Mouse (Mus musculus) neural tube, embryonic 10.5 days (tissue): ENCODE data around the gene Dnajc12.
"Not testable (repeated sequence)": the region's sequence is repeated elsewhere in the genome, so short reads cannot be mapped to it uniquely, and the experiment has no call there.

ENCODE experiments used
- DNase-seq: peaks from one replicate; pipeline ENCODE4 v3.0.0-alpha.2; 2017; ENCODE audit warnings: low spot score; ENCODE audit errors: extremely low spot score

Gene Dnajc12

DNA sequence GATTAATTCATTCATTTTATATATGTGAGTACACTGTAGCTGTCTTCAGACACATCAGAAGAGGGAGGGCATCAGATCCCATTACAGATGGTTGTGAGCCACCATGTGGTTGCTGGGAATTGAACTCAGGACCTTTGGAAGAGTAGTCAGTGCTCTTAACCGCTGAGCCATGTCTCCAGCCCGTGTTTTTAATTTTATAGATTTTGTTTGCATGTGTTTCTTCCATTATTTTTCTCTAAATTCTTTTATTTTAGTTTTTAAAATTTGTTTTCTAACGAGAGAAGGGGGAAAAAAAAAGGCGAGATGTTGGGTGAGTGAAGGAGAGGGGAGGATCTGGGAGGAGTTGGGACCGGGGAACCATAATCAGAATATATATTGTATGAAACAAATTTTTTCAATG, 3.7 kb downstream of the Dnajc12 start:
- DNase-seq = not testable (repeated sequence)

GRCm38 (mm10) chr10:63386444-63386843, 4.2 kb downstream of the Dnajc12 start:
- DNase-seq = peak; percentile 62

GRCm38 (mm10) chr10:63386991-63387390, 4.7 kb downstream of the Dnajc12 start:
- DNase-seq = no peak

DNA sequence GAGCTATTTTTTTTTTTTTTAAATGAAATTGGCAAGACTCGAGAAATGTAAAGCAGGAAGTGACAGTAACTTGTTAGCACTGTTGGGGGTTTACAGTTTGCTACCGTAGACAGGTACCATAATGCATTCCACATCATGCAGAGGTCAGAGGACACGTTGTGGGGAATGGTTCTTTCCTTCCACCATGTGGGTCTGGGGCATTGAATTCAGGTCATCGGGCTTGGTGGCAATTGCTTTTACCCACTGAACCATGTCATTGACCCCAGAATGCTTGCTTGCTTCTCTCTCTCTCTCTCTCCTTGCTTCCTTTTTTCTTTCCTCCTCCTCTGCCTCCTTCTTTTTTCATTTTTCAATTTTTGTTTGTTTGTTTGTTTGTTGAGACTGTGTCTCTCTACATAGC, 6.7 kb downstream of the Dnajc12 start:
- DNase-seq = no peak

DNA sequence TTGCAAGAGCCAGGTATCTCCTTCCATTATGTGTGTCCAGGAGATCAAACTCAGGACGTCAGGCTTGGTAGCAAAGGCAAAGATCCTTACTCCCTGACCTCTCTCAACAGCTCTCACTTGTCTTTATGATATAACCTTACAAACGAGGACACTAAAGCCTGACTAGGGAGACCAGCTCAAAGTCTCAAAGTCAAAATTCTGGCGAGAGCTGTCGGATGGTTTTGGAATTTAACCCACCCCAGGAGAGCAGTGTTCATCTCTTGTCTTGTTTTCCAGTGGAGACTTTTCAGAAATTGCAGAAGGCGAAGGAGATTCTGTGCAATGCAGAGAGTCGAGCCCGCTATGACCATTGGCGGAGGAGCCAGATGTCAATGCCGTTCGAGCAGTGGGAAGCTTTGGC, 14.7 kb downstream of the Dnajc12 start:
- no peak for DNase-seq

DNA sequence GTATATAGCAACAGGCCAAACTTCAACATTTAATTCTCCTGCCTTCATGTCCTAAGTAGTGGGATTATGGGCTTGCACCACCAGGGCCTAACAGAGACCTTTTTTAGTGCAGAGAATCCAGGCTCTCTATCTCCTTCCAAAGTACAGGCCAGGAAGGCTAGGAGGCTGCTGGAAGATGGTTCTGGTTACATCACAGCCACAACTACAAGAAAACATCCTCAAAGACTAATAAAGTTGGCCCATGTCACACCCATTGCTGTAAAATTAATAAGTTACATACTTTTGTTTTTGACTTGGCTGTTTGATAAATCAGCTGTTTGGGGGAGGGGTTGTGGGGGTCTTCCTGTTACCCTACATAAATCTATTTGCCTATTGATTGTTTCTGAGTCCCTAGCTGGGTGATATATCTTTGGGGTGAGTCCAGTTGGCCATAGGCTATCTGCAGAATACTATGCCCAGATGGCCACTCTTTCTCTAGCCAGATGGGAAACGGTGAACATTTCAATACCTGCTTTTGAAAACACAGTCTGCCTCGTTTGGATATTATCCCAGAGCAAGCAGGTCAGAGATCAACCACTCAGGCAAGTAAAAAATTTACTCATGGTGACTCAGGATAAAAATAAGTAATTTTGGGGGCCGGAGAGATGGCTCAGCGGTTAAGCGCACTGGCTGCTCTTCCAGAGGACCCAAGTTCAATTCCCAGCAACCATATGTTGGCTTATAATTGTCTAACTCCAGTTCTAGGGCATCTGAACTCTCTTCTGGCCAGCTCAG, 20.7 kb downstream of the Dnajc12 start:
- DNase-seq = no peak

GRCm38 (mm10) chr10:63403636-63404035, 21.4 kb downstream of the Dnajc12 start:
- no peak for DNase-seq

DNA sequence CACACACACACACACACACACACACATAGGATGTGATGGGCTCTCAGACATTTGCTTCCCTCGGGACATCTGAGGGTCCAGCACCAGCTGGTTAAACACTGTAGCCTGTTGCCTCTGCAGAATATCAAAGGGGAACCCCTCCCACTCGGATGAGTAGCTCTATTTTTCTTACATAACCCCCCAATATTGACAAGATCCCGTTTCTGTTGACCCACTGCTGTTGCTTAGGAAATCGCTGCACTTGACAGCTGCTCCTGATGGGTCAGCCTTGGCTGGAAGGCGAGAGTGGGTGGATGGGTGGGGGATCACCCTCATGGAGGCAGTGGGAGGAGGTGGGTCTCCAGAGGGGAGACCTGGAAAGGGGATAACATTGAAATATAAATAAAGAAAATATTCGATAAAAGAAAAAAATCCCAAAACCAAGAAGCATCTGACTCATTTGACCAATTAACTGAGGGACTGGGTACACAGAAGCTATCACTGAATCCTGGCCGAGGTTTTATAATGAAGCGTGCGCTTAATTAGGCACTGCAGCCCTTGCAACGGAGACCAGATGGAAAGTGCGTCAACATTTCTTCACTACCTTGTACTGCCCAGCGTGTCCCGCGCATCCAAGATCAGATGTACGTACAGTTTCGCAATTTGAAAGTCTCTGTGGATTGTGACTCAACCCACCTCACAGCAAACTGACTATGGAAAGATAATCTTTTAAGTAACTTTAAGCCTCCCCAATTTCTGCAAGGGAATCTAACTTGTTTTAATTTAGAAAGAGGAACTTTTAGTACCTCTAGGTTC, 28.1 kb downstream of the Dnajc12 start:
- no peak for DNase-seq

- not testable (repeated sequence) for DNase-seq
These were observed 29.4 kb downstream of the Dnajc12 start for GRCm38 (mm10) chr10:63411674-63412073.

- no peak for DNase-seq
These were observed 30.5 kb downstream of the Dnajc12 start for GRCm38 (mm10) chr10:63412756-63413155.

GRCm38 (mm10) chr10:63415287-63415686, 33.0 kb downstream of the Dnajc12 start:
- DNase-seq = no peak

DNA sequence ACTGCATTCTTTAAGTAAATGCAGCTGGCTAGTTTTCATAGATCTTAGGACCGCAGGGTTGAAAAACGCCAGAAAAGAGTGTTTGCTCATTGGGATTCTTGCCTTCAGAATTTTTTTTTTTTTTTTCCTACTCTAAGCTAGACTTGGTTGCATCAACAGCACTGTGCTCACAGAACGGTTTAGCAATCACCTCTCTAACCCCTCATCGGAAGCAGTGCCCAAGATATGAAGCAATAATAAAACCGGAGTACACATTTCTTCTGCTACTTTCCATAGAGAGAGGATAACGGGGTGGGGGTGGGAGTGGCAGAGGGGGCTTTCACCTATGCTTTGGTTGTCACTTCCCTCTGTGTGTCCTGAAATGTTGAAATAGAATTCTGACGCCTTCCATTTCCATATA, 33.6 kb downstream of the Dnajc12 start:
- no peak for DNase-seq

GRCm38 (mm10) chr10:63417061-63417460, 34.8 kb downstream of the Dnajc12 start:
- DNase-seq = no peak

GRCm38 (mm10) chr10:63421739-63422735, 39.8 kb downstream of the Dnajc12 start, which contains the start of gene Gm7075:
Gene Gm7075, minus strand, starts transcription at chr10:63421789.
- peak; percentile 40 for DNase-seq

DNA sequence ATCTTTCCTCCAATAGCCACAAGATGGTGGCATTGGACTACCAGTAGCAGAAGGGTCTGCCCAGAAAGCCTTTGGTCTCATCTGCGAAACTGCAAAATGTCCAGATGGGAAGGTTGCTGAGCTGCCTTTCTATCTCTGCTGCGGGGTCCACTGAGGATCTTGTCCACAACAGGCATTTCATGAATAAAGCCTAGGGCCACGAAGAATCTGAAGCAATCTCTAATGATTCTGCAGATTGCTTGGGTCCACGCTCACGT, 40.4 kb downstream of the Dnajc12 start:
- DNase-seq = no peak

DNA sequence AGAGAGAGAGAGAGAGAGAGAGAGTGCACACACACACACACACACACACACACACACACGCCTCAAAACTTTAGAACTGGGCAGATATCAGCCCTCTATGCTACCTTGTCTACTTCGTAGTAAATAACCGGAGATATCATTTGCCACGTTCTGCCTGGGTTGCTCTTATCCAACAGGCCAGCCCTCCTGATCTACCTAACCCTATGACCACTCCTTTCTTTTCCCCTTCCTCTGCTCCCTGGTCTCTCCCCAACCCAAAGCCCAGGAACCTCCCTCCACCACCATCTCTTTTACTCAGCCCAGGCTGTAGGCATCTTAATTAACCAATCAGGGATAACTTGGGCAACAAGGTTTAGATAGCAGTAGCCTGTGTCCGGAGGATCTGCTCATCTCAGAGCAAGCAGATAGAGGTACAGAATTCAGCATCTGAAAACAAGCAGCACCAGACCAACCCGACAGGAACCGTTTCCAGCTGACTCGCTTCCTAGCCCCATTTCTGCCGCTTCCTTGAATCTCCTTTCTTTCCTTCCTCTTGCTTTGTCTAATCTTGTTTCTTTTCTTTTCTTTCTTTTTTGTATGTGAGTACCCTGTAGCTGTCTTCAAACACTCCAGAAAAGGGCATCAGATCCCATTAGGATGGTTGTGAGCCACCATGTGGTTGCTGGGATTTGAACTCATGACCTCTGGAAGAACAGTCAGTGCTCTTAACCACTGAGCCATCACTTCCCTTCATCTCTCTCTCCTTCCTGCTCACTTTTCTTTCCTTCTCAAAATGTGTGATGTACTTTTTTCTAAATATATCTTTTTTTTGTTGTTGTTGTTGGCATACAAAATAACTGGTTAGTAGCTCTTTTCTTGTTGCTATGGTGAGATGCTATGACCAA, 41.6 kb downstream of the Dnajc12 start:
- DNase-seq = no peak

- DNase-seq = no peak
These were observed 42.2 kb downstream of the Dnajc12 start for GRCm38 (mm10) chr10:63424475-63424814.

DNA sequence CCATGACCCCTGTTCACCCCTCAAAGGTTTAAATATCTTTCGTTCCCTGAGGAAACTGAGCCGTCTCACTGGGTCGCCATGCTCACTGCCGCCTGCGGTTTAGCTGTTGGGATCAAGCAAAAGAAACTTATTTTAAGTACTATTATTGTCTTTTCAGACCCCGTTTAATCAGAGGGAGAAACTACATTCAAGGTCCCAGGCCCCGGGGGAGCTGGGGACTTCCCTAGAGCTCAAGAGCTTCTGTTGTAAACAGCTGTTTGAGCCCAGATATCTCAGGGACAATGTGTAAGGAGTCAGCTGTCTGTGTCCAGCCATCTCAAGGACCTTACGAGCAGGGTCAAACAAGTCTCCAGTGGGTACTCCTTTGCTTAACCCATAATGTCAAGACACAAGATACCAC, 44.9 kb downstream of the Dnajc12 start:
- DNase-seq = no peak

DNA sequence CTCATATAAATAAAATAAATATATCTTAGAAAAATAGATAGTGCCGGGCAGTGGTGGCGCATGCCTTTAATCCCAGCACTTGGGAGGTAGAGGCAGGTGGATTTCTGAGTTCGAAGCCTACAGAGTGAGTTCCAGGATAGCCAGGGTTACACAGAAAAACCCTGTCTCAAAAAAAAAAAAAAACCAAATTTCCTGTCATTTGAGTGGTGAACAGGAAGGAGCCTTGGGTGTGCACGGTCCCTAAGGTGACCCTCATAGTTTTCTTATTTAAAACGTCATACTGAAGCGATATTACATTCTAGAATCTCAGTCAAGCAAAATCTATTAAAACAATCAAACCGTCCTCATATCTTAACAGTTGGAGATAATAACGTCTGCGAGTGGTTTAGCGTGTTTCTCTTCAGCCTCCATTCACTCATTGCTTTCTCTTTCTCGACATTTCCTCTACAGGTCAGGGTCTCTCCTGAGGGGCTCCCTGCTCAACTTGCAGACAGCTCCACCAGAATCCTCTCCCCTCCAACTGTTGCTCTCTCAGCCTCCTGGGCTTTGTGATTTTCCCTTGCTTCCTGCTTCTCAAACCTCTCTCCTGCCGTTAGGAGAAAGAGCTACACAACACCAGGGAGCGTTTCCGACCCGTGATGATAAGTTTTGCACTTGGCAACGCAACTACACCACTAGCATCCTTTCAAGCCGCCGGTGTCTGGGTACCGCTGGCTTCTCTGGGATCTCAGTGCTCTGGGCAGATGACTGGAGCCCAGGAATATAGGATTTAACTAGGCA, 46.2 kb downstream of the Dnajc12 start:
- peak; percentile 65 for DNase-seq

DNA sequence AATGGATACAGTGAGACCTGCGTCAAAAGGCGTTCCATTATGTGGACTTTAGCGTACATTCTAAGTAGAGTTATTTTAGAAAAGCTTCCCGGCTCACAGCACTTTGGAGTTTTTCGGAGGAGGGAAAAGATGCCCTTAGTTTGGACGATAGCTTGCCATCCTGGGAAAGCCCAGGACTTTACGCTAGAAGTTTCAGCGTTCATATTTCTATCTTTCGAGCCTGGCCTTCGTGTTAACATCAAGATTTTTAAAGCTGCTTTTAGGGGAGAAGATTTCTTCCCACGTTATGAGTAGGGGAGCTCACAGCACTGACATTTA, 46.7 kb downstream of the Dnajc12 start:
- no peak for DNase-seq
